Mouse (Mus musculus) G1E-ER4 (cell line): ENCODE measurements around the gene Il20rb. TPM values are rescaled to one million over a fixed set of nuclear protein-coding genes. Genes with fewer than 3 reads are reported as not detected.

Experiments used
- GATA1 ChIP-seq: IDR thresholded peaks from one replicate; pipeline ENCODE4 v1.8.0; 2012; ENCODE audit warnings: low read length, inconsistent platforms
- polyA plus RNA-seq: library from polyadenylated mRNA; stranded (reverse); fragments of >175 nt; gene quantifications from 2 replicates; pipeline ENCODE4 v1.2.3, GENCODE M21; 2012

Gene Il20rb
- polyA plus RNA-seq, 1 experiment: 0.99 TPM

DNA sequence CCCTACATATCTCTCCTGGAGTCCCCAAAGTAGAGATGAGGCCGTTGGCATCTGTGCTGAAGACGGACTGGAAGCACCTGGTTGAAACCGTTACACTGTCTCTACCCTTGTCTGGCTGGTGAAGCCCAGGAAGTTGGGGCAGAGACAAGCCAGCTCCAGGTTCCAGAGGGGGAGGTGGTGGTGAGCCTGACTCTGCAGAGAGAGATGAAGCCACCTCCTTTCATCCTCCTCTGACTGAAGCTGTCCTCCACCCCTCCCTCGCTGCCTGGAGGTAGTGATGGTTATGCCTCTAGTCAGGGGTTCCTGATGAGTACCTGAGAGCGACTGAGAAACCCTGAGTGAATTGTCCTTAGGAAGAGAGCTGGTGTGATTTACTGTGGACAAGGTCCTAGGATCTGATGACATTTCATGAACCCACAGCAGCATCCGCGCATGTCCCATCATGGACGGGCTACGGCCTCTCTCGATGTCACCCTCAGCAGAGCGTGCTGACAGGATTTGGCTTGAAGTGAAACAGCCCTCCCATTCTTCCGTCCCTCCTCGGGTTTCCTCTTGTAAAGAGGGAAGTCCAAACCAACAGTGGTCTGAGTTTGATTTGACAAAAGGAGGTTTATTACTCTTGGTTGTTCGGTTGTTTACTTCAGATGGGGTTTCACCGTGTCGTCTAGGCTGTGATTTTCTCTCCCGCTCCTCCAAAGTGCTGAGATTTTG lies 28.5 kb downstream of the Il20rb start:
- TF ChIP-seq GATA1: no peak

DNA sequence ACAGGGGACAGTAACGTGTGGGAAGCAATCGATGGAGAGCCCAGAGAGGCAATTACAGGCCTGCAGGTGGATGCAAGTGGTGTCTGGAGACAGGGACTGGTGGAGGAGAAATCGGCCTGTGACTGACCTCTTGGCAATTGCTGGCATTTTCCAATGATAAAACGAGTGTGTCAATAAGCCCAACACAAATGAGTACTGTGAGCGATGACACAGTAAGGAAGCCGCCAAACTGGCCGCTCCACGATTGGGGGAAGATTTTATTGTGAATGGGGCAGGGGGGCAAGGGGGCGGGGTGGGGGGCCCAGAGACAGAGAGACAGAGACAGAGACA lies 32.0 kb downstream of the Il20rb start:
- no peak for TF ChIP-seq GATA1

DNA sequence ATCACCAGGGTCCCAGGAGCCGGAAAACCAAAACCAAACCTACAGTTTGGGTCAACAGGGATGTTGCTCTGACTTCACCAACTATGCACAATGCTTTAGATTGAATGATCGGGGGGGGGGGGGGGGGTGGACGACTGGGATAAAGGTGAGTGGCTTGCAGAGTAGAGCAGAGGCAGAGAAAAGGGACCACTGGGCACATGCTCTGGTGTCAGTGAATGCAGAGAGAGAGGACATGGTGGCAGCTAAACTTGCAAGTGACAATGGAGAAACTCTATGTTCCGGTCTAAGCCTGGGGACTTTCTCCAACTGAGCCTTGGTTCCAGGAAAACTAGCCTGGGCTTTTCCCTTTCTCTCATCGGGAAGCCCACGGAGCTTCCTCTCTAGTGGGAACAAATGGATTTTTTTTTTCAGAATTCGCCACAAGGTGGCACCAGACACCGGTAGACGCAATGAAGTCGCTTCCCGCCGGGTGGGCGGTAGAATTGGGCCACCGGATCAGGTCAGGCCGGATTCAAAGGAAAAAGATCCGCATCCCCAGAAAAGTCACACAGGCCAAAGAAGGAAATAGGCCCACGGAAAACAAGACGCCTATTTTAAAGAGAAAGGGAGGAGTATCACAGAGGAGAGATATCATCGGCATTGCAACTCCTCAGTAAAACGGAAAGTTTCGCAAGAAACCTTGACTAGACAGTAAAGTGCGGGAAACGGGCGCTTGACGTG lies 32.5 kb downstream of the Il20rb start:
- no peak for TF ChIP-seq GATA1

DNA sequence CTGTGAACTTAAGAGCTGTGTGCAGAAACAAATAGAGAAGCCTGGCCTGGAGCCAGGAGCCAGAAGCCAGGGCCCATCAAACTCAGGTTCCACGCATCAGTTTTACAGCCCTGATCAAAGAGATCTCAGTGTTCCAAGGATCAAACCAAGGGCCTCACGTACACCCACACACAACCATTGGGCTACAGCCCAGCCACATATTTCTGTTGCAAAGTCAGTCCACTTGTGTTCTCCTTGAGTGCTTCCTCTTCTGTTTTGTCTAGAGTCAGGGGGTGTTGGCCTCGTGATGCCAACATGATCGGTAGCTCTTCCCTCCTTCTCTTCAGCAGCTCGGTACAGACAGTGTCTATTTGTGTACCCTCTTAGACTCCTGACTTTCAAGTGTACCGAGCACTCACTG lies 34.2 kb downstream of the Il20rb start:
- TF ChIP-seq GATA1: no peak

DNA sequence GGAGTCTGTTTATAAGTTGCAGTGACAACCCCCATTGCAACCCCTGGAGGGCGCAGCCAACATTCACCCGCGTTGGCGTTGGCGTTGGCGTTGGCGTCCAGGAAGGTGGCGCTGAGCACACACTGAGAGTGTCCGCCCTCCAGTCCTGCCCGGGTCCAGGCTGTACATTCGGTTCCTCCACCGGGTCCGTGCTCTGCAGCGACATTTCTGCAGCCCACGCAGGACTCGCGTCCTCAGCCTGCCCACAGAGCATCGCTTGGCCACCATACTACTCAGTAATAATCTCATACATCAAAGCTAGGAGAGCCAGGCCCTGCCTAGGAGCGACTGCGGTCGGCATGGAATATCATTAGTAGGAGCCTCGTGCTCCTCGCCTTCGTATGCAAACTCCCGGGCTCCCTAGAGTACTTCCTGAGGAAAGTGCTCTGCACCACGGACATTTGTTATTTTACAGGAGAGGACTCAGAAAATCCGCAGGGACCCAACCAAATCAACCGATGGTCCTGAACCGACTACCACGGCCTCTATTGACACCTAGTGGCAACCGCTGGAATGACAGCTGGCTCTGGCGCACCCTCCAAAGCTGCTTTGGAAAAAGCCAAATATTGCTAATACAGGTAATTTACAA lies 40.4 kb downstream of the Il20rb start:
- TF ChIP-seq GATA1: no peak

DNA sequence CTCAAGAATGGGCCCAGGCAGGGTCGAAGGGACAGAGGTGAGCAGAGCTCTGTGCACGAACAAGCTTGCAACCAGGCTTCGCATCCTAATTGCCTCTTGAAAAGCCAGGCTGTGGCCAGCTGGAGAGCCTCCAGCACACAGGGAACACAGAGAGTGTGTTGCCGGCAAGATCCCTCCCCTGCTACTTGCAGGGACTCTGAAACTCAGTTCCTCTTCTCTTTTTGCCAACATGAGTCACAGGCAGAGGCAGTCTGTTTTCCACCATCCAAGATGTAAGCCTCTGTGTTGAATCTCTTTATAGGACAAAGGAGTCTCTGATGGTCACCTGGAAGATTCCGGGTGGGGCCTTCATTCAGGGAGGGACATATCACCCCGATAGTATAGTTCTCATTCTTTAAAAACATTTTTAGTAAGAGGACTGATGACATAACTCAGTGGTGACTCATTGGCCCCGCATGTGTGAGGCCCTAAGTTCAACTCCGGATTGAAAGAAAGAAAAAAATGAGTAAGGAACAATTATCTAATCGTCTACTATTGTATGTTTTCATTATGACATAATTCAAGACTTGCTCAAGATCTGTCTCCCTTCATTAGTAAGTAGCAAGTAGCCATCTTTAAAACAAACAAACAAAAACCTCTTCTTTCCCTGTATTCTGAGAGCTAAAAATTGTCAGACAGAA lies 46.3 kb downstream of the Il20rb start:
- no peak for TF ChIP-seq GATA1

DNA sequence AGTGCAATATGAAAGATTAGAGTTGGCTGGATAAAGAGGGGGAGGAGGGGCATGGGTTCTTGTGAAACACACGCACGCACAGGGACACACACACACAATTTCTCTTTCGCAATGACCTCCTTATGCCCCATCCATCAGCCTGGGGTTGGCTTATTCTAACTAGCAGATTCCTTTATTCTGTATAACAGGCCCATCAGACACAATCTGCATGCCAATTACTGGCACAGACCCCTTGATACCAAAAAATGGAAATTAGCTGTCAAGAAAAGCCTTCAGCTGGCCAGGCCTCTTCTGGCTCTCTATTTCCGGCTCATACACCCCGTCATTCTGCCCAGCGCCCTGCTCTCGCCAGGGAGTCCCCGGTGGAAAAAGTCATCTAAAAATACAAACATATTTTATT lies 47.1 kb downstream of the Il20rb start:
- no peak for TF ChIP-seq GATA1

DNA sequence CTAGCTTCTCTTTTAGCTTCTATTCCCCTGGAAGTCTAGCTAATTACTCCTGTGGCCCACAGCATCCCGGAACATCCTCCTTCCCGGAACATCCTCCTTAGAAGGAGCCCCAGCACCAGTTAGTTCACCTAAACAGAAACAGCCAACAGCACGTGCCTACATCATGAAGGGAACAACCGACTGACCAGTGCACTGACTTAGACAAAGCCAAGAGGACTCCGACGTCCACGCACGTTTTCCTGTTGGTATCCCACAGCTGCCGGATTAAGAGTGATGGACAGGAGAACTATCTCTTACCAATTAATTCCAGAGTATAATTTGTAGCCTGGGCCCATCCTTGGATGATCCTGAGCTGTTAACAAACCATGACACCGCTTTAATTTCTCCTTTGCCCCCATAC lies 47.6 kb downstream of the Il20rb start:
- no peak for TF ChIP-seq GATA1

DNA sequence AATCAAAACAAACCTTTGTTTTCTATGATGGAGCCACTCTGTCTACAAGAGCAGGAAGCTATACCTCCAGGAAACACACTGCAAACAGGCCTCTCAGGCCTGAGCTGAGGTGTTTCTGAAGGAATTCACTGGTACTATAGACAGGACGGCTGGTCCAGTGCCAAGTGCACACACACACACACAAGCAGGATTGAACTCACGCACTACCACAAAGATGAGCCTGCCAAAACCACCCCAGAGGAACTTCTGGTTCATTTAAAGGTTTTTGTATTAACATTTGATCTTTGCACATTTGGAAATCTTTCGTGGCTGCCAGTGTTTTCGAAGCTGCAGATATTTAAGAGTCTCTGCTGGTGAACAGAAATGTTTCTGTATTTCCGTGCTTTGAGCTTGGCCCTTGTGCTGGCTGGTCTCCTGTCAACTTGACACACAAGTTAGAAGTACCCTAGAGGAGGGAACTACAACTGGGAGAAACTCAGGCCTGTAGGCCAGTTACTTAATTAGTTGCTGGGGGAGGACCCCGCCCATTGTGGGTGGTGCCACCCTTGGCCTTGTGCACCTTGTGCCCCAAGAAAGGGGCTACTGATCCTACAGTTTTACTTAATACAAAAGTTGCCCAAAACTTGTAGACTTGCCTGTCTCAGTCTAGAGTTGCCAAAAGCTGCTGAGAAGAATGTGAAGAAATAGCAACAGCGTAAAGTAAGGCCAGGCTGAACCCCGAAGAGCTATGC lies 49.6 kb downstream of the Il20rb start:
- TF ChIP-seq GATA1: no peak

DNA sequence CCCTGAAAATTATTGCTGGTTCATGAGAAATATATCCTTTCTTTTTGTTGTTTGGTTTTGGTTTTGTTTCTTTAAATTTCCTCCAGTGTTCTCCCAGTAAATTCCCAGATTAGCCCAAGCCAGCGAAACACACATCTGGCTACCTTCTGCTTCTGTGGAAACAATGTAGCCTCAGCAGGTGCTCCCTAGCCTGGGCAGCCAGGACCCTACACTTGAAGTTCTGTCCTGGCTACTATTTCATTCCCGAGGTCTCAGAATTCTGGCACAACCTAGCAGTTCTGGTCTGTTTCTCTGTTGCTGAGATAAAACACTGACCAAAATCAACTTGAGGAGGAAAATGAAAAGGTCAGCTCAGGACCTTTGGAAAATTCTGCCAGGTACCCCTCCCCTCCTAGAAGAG lies 55.2 kb downstream of the Il20rb start:
- no peak for TF ChIP-seq GATA1

DNA sequence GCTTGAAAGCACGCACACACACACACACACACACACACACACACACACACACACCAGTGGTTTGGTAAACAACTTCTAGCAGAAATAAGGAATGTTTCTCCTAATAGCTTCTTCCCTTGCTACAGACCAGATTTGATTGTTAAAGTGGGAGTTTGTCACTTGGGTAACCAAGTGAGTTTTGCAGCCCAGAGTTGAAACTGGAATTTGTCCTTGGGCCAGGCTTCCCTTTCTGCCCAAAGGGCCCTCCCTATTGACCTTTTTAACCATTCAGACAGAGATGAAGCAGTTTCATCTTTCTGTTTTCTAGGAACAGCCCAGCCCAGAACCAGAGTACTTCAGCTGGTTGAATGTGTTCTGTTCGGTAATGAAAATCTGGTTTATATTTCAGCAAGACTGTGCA lies 55.7 kb downstream of the Il20rb start:
- no peak for TF ChIP-seq GATA1

DNA sequence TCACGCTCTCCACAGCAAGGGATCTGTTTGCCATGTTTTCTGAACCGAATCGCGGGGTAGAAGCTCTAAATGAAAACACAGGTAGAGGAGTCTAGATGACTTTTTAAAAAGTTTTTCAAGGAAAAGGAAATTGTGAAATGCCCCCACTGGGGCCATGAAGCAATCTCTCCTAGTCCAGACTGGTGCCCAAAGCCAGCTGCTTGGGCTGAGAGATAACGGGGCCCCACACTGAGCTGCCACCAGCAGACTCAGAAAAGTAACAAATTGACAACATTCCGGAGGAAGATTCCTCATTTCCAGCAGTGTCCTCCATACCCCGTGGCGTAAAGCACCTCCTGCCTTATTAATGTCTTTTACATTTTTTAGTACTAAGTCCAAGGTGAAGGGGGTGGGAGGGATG lies 66.9 kb downstream of the Il20rb start:
- no peak for TF ChIP-seq GATA1

DNA sequence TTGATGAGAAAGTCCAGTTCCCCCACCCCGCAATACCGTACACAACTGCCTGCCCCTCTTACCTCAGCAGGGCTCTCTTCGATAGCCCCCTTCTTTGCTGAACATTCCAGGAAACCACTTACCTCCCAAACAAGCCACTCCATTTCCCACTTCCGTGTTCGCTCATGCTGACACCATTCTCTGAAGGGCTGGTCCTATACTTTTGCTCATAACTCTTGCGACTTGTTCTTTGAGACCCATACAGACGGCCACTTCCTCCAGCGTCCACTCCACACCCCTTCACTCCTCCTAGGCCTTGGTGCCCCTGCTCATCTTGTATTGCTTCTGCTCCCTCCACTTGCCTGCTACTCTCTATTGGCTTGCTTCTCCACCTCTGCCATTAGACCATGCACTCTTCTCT lies 67.5 kb downstream of the Il20rb start:
- no peak for TF ChIP-seq GATA1

DNA sequence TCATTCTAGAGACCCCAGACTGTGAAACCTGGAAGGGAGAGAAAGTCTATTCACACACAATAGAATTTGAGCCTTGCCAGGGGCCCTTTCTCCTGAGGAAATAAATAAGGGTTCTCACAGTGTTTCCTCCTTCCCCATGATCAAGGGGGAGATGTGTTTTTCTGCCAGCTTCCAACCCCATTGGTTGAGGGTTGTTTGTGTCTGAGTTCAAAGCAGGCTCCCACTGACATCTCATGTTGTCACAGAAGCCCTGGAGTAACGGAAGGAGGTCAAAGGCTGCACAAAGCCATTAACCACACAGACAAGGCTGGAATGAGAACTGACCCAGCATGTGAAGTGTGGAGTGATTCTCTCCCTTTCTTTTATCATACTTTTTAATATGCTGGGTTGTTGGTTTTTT lies 69.8 kb downstream of the Il20rb start:
- no peak for TF ChIP-seq GATA1

DNA sequence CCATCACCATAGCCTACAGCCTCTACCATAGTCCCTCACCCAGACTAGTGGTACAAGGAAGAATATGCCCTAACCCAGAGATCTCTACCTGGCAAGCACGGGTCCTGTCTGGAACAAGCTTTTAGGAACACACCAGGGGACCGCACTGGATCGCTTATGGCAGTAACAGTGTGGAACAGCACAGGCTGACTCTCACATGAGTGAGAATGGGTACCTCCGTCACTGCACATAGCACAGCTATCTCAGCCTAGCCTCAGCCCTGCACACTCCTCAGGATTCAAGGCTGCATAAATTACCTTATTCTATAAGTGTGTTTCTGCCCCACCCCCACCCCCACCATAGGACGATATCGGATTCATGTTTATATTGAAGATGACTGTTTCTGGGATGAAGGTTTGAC lies 70.3 kb downstream of the Il20rb start:
- TF ChIP-seq GATA1: no peak
